Mouse (Mus musculus) heart, postnatal 0 days (tissue): ENCODE measurements at regions not wholly inside any gene's neighbourhood (a gene's known extent, or its start where the extent isn't known, plus 50 kb on each side); places are given as distances from the start of the nearest gene placed in this dataset.

Experiments used
- ATAC-seq: fragments of 200-750 bp; cut with Nextera tagmentation; 2 replicates; pipeline ENCODE4 v1.8.0; 2017; ENCODE audit warnings: low read depth, moderate number of reproducible peaks, moderate library complexity; ENCODE audit not compliant: insufficient read depth
- DNase-seq: peaks from one replicate; pipeline ENCODE4 v3.0.0-alpha.2; 2016; ENCODE audit warnings: low spot score
- H3K27ac ChIP-seq: fragments of 300-500 bp; sonication (generic); 2 replicates; pipeline ENCODE4 v1.5.1; 2014; ENCODE audit warnings: low read depth, mild to moderate bottlenecking
- H3K27me3 ChIP-seq: fragments of 300-500 bp; sonication (generic); 2 replicates; pipeline ENCODE4 v1.6.1; 2014; ENCODE audit warnings: low read length, mixed read lengths; ENCODE audit not compliant: control insufficient read depth, insufficient read depth
- H3K36me3 ChIP-seq: fragments of 300-500 bp; sonication (generic); replicated peaks from 2 replicates; pipeline ENCODE4 v1.6.1; 2014; ENCODE audit warnings: low read length, mixed read lengths; ENCODE audit not compliant: control insufficient read depth, insufficient read depth
- H3K4me1 ChIP-seq: fragments of 300-500 bp; sonication (generic); 2 replicates; pipeline ENCODE4 v1.6.1; 2014; ENCODE audit warnings: antibody characterized with exemption; ENCODE audit not compliant: control insufficient read depth, insufficient read depth
- H3K4me2 ChIP-seq: fragments of 300-500 bp; sonication (generic); 2 replicates; pipeline ENCODE4 v1.6.1; 2014; ENCODE audit warnings: low read depth, mild to moderate bottlenecking, low read length, moderate library complexity
- H3K4me3 ChIP-seq: fragments of 300-500 bp; sonication (generic); 2 replicates; pipeline ENCODE4 v1.5.1; 2014; ENCODE audit warnings: low read depth, low read length
- H3K9ac ChIP-seq: fragments of 300-500 bp; sonication (generic); replicated peaks from 2 replicates; pipeline ENCODE4 v1.6.1; 2014; ENCODE audit warnings: low read depth, low read length, mixed read lengths
- H3K9me3 ChIP-seq: fragments of 300-500 bp; sonication (generic); replicated peaks from 2 replicates; pipeline ENCODE4 v1.6.1; 2016; ENCODE audit warnings: low read length; ENCODE audit not compliant: control insufficient read depth
- CTCF ChIP-seq: IDR thresholded peaks from 2 replicates; pipeline ENCODE4 v1.5.1; 2016; ENCODE audit warnings: antibody characterized with exemption, control low read depth, low read depth
- EP300 ChIP-seq: IDR thresholded peaks from 2 replicates; pipeline ENCODE4 v1.6.1; 2016; ENCODE audit warnings: antibody characterized with exemption, low read depth
- WGBS: fragments of 180-500 bp; shearing (Covaris S2); extraction: QIAGEN DNeasy Blood & Tissue Kit; methylation state at CpG from one replicate; pipeline ENCODE4 v1.1.7; 2014; 5-methylcytosine and 5-hydroxymethylcytosine counted together

DNA sequence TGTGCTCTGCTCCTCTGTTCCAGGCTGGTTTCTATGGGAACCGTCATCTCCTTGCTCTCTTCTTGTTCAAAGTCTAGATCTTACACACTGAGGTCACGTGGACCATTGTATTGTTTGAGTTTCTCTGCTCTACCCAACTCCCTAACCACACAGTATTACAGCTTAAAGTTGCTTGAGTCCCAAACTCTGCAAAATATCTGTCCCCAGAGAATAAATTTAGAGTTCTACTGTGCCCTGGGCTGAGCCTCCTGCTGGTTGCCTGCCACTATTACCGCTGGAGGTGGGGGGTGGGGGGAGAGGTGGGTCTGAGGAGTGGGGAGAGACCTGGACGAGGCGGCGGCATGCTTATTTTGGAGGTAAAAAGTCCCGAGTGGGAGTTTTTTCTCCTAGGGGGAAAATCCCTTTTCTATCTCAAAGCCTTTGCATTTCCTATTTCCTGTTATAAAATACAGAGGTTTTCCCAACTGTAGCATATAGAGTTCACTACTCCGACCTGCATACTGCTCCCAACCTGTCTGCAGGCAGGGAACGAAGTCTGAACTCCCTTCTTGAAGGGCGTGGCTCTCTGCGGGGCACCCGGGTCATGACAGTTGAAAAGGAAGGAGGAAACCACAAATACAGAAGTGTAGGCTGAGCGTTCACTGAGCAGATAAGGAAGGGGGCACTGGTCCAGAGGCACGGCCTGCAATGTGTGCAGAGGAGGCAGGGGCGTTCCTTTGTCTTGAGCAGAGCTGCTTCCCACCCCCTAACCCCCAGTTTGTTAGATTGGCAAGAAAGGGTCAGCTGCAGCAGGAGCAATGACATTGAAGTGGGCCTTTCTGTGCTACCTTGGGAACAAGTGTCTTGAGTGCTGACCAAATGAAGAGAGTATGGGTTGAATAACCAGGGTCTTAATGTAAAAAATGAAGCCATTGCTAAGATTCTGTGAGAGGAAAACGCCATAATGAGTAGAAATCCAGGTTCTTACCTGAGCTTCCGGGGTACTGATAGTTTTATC is 188.7 kb downstream of the Akap7 start:
- no peak for DNase-seq
- WGBS: 26% methylated on average over 17 of the region's 17 CpGs
- H3K9me3 ChIP-seq: no peaks in the 10 kb centered on the region
- peaks cover 9% of the 10 kb centered on the region; the same call in 1 of the 2 replicates for H3K4me1 ChIP-seq
- H3K9ac ChIP-seq: no peak overlapping the region
- no peak overlapping the region for H3K27ac ChIP-seq
- H3K27me3 ChIP-seq: no peaks in the 10 kb centered on the region
- peak overlapping the region; percentile 4; the same call in 1 of the 2 replicates for H3K4me3 ChIP-seq
- H3K4me2 ChIP-seq: peak overlapping the region; percentile 42
- H3K36me3 ChIP-seq: no peaks in the 10 kb centered on the region
- TF ChIP-seq EP300 (no peak), CTCF (no peak; the same call in 1 of the 2 replicates)
- no peak for ATAC-seq

DNA sequence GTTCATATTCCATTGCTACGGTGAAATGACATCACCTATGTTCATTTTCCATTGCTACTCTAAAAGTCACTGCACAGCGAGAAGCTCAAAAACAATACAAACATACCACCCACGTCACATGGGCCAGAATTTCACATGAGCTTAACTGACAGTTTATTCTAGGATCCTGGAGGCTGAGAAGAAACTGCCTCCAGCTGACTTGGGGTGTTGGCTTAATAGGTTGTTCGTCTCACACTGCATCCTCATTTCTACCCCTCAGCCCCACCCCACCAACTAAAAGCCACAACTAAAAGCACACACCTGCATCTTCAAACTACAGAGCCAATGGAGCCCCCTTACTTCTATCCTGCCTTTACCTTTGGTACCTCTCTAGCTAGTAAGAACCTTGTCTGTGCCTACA is 187.0 kb upstream of the Arg1 start:
- no peaks in the 10 kb centered on the region for H3K36me3 ChIP-seq
- WGBS: 89% methylated on average over 4 of the region's 4 CpGs
- no peak overlapping the region for H3K4me3 ChIP-seq
- H3K27ac ChIP-seq: no peak overlapping the region
- no peaks in the 10 kb centered on the region for H3K27me3 ChIP-seq
- ATAC-seq (no peak), DNase-seq (no peak)
- TF ChIP-seq EP300 (no peak), CTCF (no peak)
- H3K4me1 ChIP-seq: peaks cover 15% of the 10 kb centered on the region
- H3K9ac ChIP-seq: no peak overlapping the region
- no peaks in the 10 kb centered on the region for H3K9me3 ChIP-seq
- H3K4me2 ChIP-seq: no peak overlapping the region

DNA sequence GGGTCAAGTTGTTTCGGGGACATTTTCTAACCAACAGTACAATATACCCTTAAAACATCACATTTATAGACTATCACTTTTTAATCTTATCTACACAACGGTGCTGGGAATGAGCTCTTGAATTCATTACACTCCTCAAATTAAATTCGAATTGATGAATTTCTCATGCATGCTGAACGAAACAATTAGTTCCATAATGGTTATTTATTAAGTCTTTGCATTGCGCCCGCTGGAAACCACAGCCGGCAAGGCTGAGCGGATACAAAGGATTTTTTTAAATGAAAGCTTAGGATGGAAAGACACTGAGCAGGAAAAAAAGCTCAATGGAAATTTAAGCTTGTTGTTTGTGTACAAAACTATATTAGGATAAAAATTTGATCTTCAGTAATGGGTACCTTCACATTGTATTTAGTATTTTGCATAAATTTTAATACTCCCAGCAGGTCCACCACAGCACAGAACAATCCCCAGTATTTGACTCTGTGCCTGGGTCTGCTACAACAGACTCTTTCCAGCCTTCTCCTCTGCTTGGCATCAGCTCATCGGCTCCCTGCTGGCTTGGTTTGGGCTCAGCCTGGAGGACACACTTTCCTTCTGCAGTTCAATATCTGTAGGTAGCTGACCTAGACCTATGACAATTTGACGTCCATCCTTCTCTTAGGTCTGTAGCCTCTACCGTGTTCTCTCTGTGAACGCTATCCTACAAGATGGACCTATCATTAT is 185.3 kb upstream of the Arg1 start:
- H3K4me1 ChIP-seq: peaks cover 7% of the 10 kb centered on the region; the same call in 1 of the 2 replicates
- H3K27me3 ChIP-seq: no peaks in the 10 kb centered on the region
- WGBS: 74% methylated on average over 12 of the region's 12 CpGs

DNA sequence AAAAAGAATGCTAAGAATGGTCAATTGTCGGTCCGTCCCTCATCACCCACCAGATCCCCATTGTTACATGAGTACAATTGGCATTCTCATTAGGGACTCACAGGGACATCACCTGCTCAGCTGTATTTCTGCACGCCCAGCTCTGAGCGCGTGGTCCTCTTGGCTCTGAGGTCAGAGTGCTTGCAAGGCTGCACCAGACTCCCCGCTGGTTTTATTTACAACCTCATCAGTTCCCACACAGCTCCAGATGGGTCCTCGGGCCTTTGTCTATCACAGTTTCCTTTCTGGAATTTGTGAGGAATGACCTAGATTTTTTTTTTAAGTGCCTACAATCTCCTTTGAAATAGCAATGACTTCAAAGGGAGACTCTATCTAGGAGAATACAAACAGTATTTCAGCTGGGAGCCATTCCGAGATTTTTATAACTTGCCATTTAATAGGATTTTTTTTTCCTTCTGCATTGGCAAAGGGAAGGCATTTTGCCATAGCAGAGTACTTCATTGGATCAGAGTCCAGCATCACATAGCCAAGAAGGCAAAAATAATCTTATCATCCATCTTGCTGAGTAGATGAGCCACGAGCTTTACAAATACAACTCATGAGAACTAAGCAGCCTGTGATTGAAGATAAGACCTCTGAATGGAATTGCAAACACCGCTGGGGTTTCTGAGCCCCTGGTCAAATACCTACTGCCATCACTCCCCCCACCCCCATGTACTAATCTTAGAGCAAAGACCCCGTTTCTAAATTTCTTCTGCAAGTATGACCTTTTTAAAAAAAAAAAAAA is 184.5 kb upstream of the Arg1 start:
- TF ChIP-seq EP300: no peak
- TF ChIP-seq CTCF: no peak
- Histone ChIP-seq H3K4me3 (no peak overlapping the region), H3K36me3 (no peaks in the 10 kb centered on the region), H3K9ac (no peak overlapping the region), H3K4me1 (peaks cover 7% of the 10 kb centered on the region; the same call in 1 of the 2 replicates), H3K27ac (no peak overlapping the region), H3K4me2 (no peak overlapping the region), H3K27me3 (no peaks in the 10 kb centered on the region), H3K9me3 (no peaks in the 10 kb centered on the region)
- ATAC-seq (no peak), DNase-seq (no peak)
- WGBS: 18% methylated on average over 11 of the region's 11 CpGs

More for the DNA sequence above, 185.3 kb upstream of the Arg1 start:
- Histone ChIP-seq H3K36me3 (no peaks in the 10 kb centered on the region), H3K4me2 (no peak overlapping the region), H3K27ac (no peak overlapping the region), H3K9ac (no peak overlapping the region), H3K9me3 (no peaks in the 10 kb centered on the region), H3K4me3 (no peak overlapping the region)
- TF ChIP-seq EP300: no peak
- no peak for TF ChIP-seq CTCF
- no peak for ATAC-seq
- DNase-seq: no peak

DNA sequence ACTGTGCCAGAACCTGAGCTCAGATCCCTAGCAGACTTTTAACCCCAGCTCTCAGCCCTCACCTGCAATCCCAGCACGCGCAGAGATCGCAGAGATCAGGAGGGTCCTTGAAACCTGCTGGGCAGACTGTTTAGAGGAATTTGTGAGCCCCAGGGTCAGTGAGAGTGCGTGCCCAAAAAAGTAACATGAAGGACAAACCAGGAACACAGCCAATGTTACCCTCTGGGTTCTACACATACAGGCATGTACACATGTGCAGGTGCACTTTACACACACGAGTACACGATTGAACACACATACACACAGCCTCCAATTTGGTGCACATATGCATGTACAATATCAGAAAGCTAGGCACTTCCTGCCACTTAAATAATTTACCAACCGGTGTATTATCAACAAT is 183.9 kb upstream of the Arg1 start:
- no peaks in the 10 kb centered on the region for H3K9me3 ChIP-seq
- H3K4me1 ChIP-seq: peaks cover 7% of the 10 kb centered on the region; the same call in 1 of the 2 replicates
- no peak overlapping the region for H3K27ac ChIP-seq
- H3K27me3 ChIP-seq: no peaks in the 10 kb centered on the region
- H3K36me3 ChIP-seq: no peaks in the 10 kb centered on the region
- TF ChIP-seq CTCF: no peak
- no peak for TF ChIP-seq EP300
- no peak overlapping the region for H3K9ac ChIP-seq
- no peak overlapping the region for H3K4me3 ChIP-seq
- ATAC-seq (no peak), DNase-seq (no peak)
- no peak overlapping the region for H3K4me2 ChIP-seq
- 44% methylated on average over 7 of the region's 7 CpGs for WGBS
